Mouse (Mus musculus): ENCODE data around the gene Fam178b.

DNA sequence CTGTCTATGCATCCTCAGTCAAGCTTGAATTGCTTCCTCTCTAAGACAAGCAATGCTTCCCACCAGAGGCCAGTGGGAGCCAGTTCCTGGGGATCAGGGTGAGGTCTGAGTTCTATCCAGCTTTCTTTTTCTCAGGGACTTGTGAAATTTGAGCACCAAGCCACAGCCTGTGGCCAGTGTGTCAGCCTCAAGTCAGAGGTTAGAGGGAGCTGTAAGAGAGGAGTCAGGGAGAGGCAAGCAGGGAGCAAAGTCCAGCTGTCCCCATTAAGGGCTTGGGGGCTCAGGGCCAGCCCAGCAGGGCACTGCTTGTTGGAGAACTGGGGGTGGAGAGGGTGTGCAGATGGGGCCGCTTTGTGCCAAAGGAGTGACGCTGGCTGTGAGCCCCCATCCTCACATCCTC is 119.8 kb downstream of the Fam178b start:
- no peak for TF ChIP-seq CTCF (conservative IDR thresholded peaks at IDR 0.05; ENCODE audit: low read length)
- no peak for TF ChIP-seq NANOG (IDR thresholded peaks at IDR 0.05; ENCODE audit: borderline replicate concordance, low read length)
- TF ChIP-seq POU5F1 (IDR thresholded peaks at IDR 0.05; ENCODE audit: borderline replicate concordance, low read length), result no peak

All from E14TG2a.4 (cell line).